Mouse (Mus musculus) c-Kit-negative CD71-positive TER-119-positive erythroid progenitor cells, embryonic 14.5 days (primary cell): ENCODE data around the gene Atf4.

Experiments
- DNase-seq: peaks from one replicate; pipeline ENCODE4 v3.0.0-alpha.2; 2013; ENCODE audit warnings: low read depth, low spot score

Gene Atf4

GRCm38 (mm10) chr15:80280646-80281045 lies 25.7 kb downstream of the Atf4 start:
- DNase-seq = no peak

GRCm38 (mm10) chr15:80286851-80287415 lies 31.9 kb downstream of the Atf4 start, which contains the start of gene Cacna1i:
Cacna1i (plus strand) TSS chr15:80287238.
- no peak for DNase-seq

GRCm38 (mm10) chr15:80288036-80288435 lies 33.1 kb downstream of the Atf4 start:
- DNase-seq = no peak

GRCm38 (mm10) chr15:80289436-80289835 lies 34.5 kb downstream of the Atf4 start:
- DNase-seq = peak; percentile 46

- DNase-seq = no peak
Observed at GRCm38 (mm10) chr15:80297146-80297545, 42.2 kb downstream of the Atf4 start.

- DNase-seq = no peak
Observed at GRCm38 (mm10) chr15:80303779-80304178, 48.8 kb downstream of the Atf4 start.

- no peak for DNase-seq
Observed at GRCm38 (mm10) chr15:80304188-80304587, 49.2 kb downstream of the Atf4 start.

- no peak for DNase-seq
Observed at GRCm38 (mm10) chr15:80306146-80306545, 51.2 kb downstream of the Atf4 start.
